In genomic region chr2:125380086-125380485, GRCm38 (mm10) we compare ENCODE assay signal across 13 mouse cellular contexts.
"Had no signal": no experiment of that assay in that cellular context is flagged by ENCODE, and none has a peak within 500 bp of the region (broad histone marks: within the 10 kb centered on the region; RNA-seq: fewer than 3 reads in every experiment).

No protein-coding gene starts in this region.

- H3K4me3 ChIP-seq: kidney, embryonic 15.5 days; limb, embryonic 12.5 days; midbrain, embryonic 12.5 days; stomach, embryonic 15.5 days had no signal

- H3K27me3 ChIP-seq: kidney, embryonic 15.5 days; limb, embryonic 12.5 days; midbrain, embryonic 12.5 days; stomach, embryonic 15.5 days had no signal

- H3K27ac ChIP-seq: kidney, embryonic 15.5 days; limb, embryonic 12.5 days; liver, embryonic 14.5 days; midbrain, embryonic 12.5 days; stomach, embryonic 15.5 days had no signal

- DNase-seq: kidney, adult 2 months; kidney, postnatal 14 days; liver; lung, adult 18-20 months; right cerebral cortex, postnatal 14 days; thymus, adult 2 months; thymus, postnatal 25 days had no signal

- H3K9me3 ChIP-seq: kidney, embryonic 15.5 days; limb, embryonic 12.5 days; midbrain, embryonic 12.5 days; stomach, embryonic 15.5 days had no signal

- H3K4me2 ChIP-seq: kidney, embryonic 15.5 days; limb, embryonic 12.5 days; midbrain, embryonic 12.5 days; stomach, embryonic 15.5 days had no signal

- H3K4me1 ChIP-seq: kidney, embryonic 15.5 days; midbrain, embryonic 12.5 days; stomach, embryonic 15.5 days had no signal

- H3K9ac ChIP-seq: kidney, embryonic 15.5 days; limb, embryonic 12.5 days; liver, embryonic 14.5 days; midbrain, embryonic 12.5 days; stomach, embryonic 15.5 days had no signal

- ATAC-seq: intestine, embryonic 16.5 days had no signal
